Mouse (Mus musculus): Measurements from ENCODE around the gene Fam126b. TPM values are rescaled to one million over a fixed set of nuclear protein-coding genes. Genes with fewer than 3 reads are reported as not detected.
"Not testable (repeated sequence)": the region's sequence is repeated elsewhere in the genome, so short reads cannot be mapped to it uniquely, and the experiment has no call there.

Fam126b gene
- polyA plus RNA-seq, 1 experiment from 2014 or later, result 8.0 TPM

DNA sequence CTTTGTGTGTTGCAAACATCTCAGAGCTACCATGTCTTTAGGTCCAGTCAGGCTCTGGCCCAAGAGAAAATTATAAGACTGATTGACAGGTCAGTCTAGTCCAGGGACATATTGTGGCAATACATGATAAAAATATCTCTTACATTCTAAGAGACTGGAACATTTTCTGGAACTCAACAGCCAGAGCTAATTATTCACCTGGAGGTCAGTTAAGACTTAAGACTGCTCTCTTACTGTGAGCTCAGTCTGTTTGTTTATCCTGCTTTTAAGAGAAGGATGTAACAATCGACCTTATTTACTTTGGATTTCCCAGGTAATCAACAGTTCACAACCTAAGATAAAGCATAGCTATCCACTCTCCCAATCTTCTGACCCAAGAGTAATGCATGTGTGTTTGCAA is 24.5 kb upstream of the Fam126b start:
- WGBS, result 13% methylated on average over 1 of the region's 1 CpGs
- ATAC-seq (ENCODE audit: borderline replicate concordance, extremely low read depth, low FRiP score, low TSS enrichment), result no peak
- Histone ChIP-seq H3K27me3 (no peaks in the 10 kb centered on the region), H3K9ac (no peak overlapping the region), H3K4me3 (no peak overlapping the region), H3K4me1 (no peaks in the 10 kb centered on the region), H3K36me3 (no peaks in the 10 kb centered on the region), H3K4me2 (no peak overlapping the region), H3K27ac (no peak overlapping the region), H3K9me3 (no peaks in the 10 kb centered on the region)

DNA sequence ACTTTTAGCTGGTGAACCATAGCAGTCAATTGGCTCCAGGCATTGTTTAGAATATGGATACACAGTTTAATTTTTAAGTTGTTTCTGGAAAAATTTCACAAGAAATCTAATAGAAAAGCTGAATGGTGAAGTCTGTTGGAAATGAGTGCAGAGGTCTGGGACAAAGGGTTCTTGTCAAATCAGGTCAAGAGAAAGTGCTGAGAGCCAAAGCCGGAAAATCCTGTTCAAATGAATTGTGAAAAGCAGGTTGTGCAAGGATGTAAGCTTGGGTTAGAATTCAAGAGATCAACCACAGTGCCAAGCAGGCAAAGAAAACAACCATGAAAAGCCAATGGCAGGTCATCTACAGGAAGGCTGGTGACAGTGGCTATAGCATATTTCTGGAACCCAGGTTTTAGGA is 24.0 kb upstream of the Fam126b start:
- 57% methylated on average over 1 of the region's 1 CpGs for WGBS
- H3K36me3 ChIP-seq, result no peaks in the 10 kb centered on the region
- H3K9ac ChIP-seq, result no peak overlapping the region
- H3K27ac ChIP-seq, result no peak overlapping the region
- no peaks in the 10 kb centered on the region for H3K9me3 ChIP-seq
- H3K27me3 ChIP-seq, result no peaks in the 10 kb centered on the region
- no peak overlapping the region for H3K4me3 ChIP-seq
- ATAC-seq (ENCODE audit: borderline replicate concordance, extremely low read depth, low FRiP score, low TSS enrichment), result no peak
- H3K4me1 ChIP-seq, result no peaks in the 10 kb centered on the region
- no peak overlapping the region for H3K4me2 ChIP-seq

DNA sequence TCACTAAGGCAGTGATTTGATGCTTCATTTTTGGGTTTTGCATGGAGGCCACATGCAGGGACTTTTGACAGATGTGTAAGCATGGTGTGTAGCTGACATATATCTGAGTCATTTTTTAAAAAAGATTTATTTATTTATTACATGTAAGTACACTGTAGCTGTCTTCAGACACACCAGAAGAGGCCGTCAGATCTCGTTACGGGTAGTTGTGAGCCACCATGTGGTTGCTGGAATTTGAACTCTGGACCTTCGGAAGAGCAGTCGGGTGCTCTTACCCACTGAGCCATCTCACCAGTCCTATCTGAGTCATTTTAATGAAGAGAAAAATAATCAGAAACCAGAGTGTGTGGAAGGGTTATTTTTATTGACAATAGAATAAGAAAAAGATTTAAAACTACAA is 23.5 kb upstream of the Fam126b start:
- H3K4me1 ChIP-seq; H3K9ac ChIP-seq; H3K27ac ChIP-seq; H3K9me3 ChIP-seq; H3K4me3 ChIP-seq; ATAC-seq (ENCODE audit: borderline replicate concordance, extremely low read depth, low FRiP score, low TSS enrichment); H3K36me3 ChIP-seq; H3K4me2 ChIP-seq; H3K27me3 ChIP-seq: not testable (repeated sequence)
- WGBS, result 82% methylated on average over 5 of the region's 5 CpGs

DNA sequence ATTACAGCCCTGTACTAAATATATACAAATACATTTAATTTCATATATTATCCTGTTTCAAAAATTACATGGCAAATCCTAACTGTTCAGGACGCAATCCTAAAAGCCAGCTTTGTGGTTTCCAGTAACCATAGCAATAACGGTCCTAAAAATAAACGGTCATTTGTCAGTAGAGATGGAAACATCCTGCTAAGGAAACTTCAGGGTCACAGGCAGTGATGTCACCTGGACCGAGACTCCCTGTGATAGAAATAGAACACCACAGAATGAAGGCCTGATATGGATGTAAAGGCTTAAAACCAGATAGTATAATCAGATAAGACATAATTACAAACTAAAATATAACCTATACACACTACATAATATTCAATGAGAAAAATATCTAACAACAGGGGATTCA is 17.6 kb upstream of the Fam126b start:
- ATAC-seq (ENCODE audit: borderline replicate concordance, extremely low read depth, low FRiP score, low TSS enrichment), result no peak
- no peak overlapping the region for H3K27ac ChIP-seq
- no peak overlapping the region for H3K9ac ChIP-seq
- WGBS, result 37% methylated on average over 4 of the region's 4 CpGs
- no peaks in the 10 kb centered on the region for H3K9me3 ChIP-seq
- no peak overlapping the region for H3K4me2 ChIP-seq
- no peaks in the 10 kb centered on the region for H3K36me3 ChIP-seq
- no peaks in the 10 kb centered on the region for H3K27me3 ChIP-seq
- H3K4me1 ChIP-seq, result no peaks in the 10 kb centered on the region
- H3K4me3 ChIP-seq, result no peak overlapping the region

DNA sequence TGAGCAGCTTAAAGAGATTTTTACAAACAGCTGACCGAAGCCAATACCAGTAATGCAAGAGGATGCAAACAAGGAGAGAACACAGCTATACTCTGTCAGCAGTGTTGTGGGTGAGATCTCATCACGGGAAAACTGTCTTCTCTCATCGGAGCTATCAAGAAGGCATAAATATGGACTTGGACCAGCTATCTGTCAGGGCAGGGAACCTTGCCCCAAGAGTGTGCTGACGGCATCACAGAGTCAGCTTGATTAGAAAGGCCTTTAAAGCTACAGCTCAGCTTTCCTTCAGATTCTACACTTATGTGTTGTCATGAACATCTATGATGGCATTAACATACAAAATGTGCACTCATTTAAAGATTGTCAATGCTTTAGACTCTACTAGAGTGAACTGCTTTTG is 16.6 kb upstream of the Fam126b start:
- no peak overlapping the region for H3K27ac ChIP-seq
- 76% methylated on average over 4 of the region's 4 CpGs for WGBS
- H3K36me3 ChIP-seq, result no peaks in the 10 kb centered on the region
- H3K4me3 ChIP-seq, result no peak overlapping the region
- H3K4me1 ChIP-seq, result no peaks in the 10 kb centered on the region
- no peak overlapping the region for H3K4me2 ChIP-seq
- H3K9ac ChIP-seq, result no peak overlapping the region
- H3K27me3 ChIP-seq, result no peaks in the 10 kb centered on the region
- ATAC-seq (ENCODE audit: borderline replicate concordance, extremely low read depth, low FRiP score, low TSS enrichment), result no peak
- H3K9me3 ChIP-seq, result no peaks in the 10 kb centered on the region

DNA sequence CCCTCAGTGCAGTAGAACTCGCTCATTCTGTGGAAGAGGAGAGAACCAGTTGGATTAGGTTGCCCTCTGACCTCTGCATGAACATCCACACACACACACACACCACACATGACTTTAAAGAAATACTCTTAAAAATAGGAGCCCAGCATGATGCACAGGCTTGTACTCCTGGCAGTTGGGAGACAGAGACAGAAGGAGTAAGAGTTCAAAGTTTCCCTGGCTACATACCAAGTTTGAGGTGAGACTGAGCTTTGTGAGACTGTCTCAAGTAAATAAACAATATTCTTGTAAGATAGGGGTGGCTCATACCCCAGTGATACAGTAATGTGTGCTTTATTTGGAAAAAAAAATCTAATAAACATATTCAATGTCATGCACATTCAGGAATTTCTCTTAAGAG is 1.4 kb upstream of the Fam126b start:
- H3K4me1 ChIP-seq, result peaks cover 17% of the 10 kb centered on the region
- peak overlapping the region; percentile 65 for H3K4me2 ChIP-seq
- no peak for ATAC-seq (ENCODE audit: borderline replicate concordance, extremely low read depth, low FRiP score, low TSS enrichment)
- H3K36me3 ChIP-seq, result peaks cover 10% of the 10 kb centered on the region; the same call in 1 of the 2 replicates
- H3K9ac ChIP-seq, result no peak overlapping the region
- peak overlapping the region; percentile 69 for H3K4me3 ChIP-seq
- no peak overlapping the region for H3K27ac ChIP-seq
- 88% methylated on average over 1 of the region's 1 CpGs for WGBS
- no peaks in the 10 kb centered on the region for H3K27me3 ChIP-seq
- H3K9me3 ChIP-seq, result no peaks in the 10 kb centered on the region

DNA sequence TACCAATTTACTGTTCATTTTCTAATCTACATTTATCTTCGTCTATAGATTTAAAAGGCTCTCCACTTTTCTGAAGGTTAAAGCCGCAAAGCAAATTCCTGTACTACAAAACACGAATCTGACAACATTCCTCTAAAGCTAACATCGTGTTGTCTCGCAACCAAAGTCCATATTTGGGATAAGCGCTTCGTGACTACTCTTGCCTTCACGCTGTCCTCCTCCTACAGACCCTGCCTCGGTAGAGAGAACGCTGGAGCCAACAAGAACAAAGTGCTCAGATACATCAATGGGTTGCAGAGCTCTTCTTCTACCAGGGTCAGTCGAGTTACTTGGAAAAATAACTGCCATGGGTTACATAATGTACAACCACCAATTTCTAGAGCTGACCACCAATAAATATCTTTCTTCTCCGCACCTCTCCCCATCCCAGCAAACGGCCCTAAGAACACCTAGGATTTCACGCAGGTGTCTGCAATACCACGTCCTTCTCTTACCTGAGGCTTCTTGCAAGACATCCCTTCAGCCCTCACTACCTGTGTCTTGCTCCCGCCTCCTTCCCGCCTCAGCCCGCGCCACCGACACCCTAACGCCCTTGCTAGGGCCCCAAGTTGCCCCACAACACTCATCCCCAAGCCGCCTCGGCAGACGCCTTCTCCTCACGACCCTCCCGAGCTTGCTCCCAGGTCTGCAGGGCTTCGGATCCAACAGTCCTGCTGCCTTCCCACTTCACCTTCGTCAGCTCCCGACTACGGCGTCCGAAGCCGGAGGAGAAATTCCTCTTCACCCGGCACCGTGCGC is 551 bp downstream of the Fam126b start:
- 4% methylated on average over 35 of the region's 36 CpGs for WGBS
- Histone ChIP-seq H3K9me3 (no peaks in the 10 kb centered on the region), H3K4me2 (peak overlapping the region; percentile 85), H3K9ac (peak overlapping the region; percentile 91), H3K4me1 (peaks cover 17% of the 10 kb centered on the region), H3K27me3 (no peaks in the 10 kb centered on the region), H3K4me3 (peak overlapping the region; percentile 69), H3K36me3 (no peaks in the 10 kb centered on the region), H3K27ac (no peak overlapping the region)
- peak; percentile 83; the same call in 1 of the 2 replicates for ATAC-seq (ENCODE audit: borderline replicate concordance, extremely low read depth, low FRiP score, low TSS enrichment)

DNA sequence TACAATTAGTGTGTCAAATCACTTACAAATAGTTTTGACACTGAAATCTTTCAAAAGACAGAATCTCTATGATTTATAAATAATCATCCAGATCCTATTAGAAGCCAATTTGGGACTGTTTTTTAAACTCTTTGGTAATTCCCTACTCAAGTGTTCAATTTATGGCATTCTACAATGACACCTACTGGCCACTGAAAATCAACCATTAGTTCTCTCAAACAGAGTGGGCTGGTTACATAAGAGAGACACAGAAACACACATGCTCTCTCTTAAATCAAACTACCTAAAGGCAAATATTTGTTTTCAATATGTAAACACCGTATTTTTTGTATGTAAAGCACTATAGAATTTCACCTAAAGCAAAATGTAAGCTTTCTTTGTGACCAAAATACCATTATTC is 1.9 kb downstream of the Fam126b start:
- no peak for ATAC-seq (ENCODE audit: borderline replicate concordance, extremely low read depth, low FRiP score, low TSS enrichment)
- Histone ChIP-seq H3K4me2 (no peak overlapping the region), H3K27ac (no peak overlapping the region), H3K36me3 (no peaks in the 10 kb centered on the region), H3K9me3 (no peaks in the 10 kb centered on the region), H3K4me3 (no peak overlapping the region), H3K9ac (no peak overlapping the region), H3K4me1 (peaks cover 17% of the 10 kb centered on the region), H3K27me3 (no peaks in the 10 kb centered on the region)
- WGBS, result 74% methylated on average over 1 of the region's 1 CpGs

DNA sequence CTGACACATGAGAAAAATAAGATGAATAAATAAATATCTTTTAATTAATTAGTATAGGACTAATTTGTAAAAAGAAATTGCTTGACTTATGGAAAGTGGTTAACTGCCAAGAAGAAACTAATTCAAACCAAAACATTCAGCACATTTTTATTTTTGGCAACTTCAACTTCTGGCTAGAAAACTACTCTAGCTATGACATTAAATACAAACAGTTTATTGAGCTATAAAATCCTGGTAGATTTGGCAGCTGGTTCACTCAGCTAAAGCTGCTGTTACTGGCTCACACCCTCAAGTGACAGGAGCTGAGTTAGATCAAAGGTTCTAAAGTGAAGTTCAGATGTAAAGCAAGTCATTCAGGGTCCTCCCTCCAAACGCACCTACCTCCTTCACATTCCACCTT is 3.5 kb downstream of the Fam126b start:
- 37% methylated on average over 1 of the region's 1 CpGs for WGBS

DNA sequence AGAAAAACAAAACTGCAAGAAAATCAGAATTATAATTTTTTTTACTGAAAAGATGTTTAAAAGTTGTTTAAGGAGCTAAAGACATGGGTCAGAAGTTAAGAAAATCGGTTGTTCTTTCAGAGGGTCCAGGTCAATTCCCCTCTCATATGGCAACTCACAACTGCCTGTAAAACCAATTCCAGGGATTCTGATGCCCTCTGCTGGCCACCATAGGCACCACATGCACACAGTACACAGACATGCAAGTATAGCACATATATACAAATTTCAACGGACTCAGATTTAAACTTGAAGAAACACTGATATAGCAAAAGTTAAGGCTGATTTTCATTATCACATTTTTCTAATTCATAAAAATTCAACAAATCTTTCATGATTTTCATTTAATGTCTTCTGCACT is 6.9 kb downstream of the Fam126b start:
- H3K4me2 ChIP-seq, result no peak overlapping the region
- H3K27me3 ChIP-seq, result no peaks in the 10 kb centered on the region
- no peaks in the 10 kb centered on the region for H3K36me3 ChIP-seq
- no peak overlapping the region for H3K27ac ChIP-seq
- H3K4me3 ChIP-seq, result no peak overlapping the region
- no peak overlapping the region for H3K9ac ChIP-seq
- ATAC-seq (ENCODE audit: borderline replicate concordance, extremely low read depth, low FRiP score, low TSS enrichment), result no peak
- WGBS, result 91% methylated on average over 2 of the region's 2 CpGs
- peaks cover 5% of the 10 kb centered on the region; the same call in 1 of the 2 replicates for H3K4me1 ChIP-seq
- H3K9me3 ChIP-seq, result no peaks in the 10 kb centered on the region

More for the DNA sequence above, 3.5 kb downstream of the Fam126b start:
- Histone ChIP-seq H3K36me3 (no peaks in the 10 kb centered on the region), H3K9ac (no peak overlapping the region), H3K27me3 (no peaks in the 10 kb centered on the region), H3K9me3 (no peaks in the 10 kb centered on the region), H3K4me1 (peaks cover 16% of the 10 kb centered on the region), H3K4me3 (no peak overlapping the region), H3K4me2 (no peak overlapping the region), H3K27ac (no peak overlapping the region)
- no peak for ATAC-seq (ENCODE audit: borderline replicate concordance, extremely low read depth, low FRiP score, low TSS enrichment)

DNA sequence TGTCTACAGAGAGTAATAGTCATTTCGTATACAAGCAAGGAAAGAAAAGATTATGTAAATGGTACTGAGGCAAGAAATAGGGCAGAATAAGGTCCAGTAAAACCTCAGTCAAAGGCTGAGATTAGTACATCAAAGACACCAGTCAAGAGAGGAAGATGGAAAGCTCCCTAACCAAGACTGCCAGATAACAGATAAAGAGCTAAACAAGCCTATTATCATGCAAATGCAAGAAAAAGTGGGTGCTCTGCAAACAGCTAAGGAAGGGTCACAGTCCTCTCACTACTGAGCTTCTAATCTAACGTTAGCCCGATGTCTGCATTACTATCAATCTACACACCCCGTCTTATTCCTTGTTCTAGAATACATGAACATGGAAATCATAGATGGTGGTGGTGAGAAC is 15.7 kb downstream of the Fam126b start:
- Histone ChIP-seq H3K27me3 (no peaks in the 10 kb centered on the region), H3K4me2 (no peak overlapping the region), H3K9me3 (no peaks in the 10 kb centered on the region), H3K4me1 (no peaks in the 10 kb centered on the region), H3K4me3 (no peak overlapping the region), H3K27ac (no peak overlapping the region), H3K9ac (no peak overlapping the region), H3K36me3 (no peaks in the 10 kb centered on the region)
- WGBS, result 45% methylated on average over 4 of the region's 4 CpGs
- ATAC-seq (ENCODE audit: borderline replicate concordance, extremely low read depth, low FRiP score, low TSS enrichment), result no peak

DNA sequence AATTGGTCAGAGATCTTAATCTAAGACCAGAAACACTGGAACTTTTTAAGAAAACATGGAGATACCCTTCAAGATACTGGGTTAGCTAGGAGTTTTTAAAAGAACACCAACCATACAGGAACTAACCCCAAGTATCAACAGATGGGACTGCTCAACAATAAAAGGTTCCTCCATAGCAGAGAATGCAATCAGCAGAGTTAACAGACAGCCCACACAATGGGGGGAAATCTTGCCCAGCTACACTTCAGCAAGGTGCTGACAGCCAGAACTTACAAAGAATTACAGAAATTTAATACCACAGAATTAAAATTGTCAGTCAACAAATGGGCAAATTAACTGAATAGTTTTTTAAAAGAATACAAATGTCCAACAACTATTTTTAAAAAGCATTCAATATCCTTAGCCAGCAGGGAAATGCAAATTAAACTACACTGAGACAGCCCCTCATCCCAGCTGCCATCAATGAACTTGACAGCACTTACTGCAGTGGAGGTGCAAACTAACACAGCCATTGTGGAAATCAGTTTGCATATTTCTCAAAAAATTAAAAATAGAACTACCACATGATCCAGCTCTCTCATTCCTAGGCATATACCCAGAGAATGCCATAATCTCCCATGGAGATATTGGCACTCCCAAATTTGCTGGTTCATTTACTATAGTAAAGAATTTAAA is 17.5 kb downstream of the Fam126b start:
- Histone ChIP-seq H3K4me3 (no peak overlapping the region), H3K4me1 (no peaks in the 10 kb centered on the region), H3K4me2 (no peak overlapping the region), H3K27me3 (no peaks in the 10 kb centered on the region), H3K9ac (no peak overlapping the region), H3K27ac (no peak overlapping the region), H3K36me3 (no peaks in the 10 kb centered on the region), H3K9me3 (no peaks in the 10 kb centered on the region)
- no peak for ATAC-seq (ENCODE audit: borderline replicate concordance, extremely low read depth, low FRiP score, low TSS enrichment)
